Mouse (Mus musculus): ENCODE measurements around the gene Zfp580. TPM values are rescaled to one million over a fixed set of nuclear protein-coding genes. Genes with fewer than 3 reads are reported as not detected.
"Not testable (repeated sequence)": the region's sequence is repeated elsewhere in the genome, so short reads cannot be mapped to it uniquely, and the experiment has no call there.

Gene Zfp580
- polyA plus RNA-seq, 1 experiment from 2014 or later = 44.6 TPM

DNA sequence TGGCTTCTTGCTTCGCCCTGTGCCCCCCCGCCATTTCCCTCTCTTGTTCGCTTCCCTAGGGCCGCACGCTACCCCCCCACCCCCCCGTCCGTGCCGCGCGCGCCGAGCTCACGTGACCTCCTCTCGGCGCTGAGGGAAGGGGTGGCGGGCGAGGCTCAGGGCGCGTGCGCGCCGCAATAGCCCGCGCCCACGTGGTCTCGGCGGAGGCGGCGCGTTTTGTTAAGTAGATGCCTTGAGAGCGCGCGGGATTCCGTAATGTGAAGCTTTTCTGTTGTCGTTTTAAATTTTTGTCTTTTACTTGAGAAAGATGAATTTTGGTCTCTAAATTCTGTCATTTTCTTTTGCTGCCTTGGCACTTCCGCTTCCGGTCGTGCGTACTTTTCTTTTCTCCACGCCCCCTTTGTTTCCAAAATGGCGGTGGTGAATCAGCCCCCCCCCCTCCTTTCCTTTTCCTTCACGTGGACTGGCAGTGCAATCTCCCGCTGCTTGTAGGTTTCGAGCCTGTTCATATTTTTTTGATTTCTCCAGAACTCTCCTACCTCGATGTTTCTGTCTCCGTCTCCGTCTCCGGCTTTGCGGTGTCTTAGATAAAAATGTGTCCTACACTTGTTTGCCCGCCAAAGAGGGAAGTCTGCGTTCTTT, 11.1 kb downstream of the Zfp580 start:
- DNase-seq (ENCODE audit: low spot score) (peak; percentile 85), ATAC-seq (replicated peaks; ENCODE audit: low FRiP score) (peak; percentile 55)
- Histone ChIP-seq H3K27ac (ENCODE audit: low read depth, low read length) (peak overlapping the region; percentile 98), H3K4me2 (ENCODE audit: low read depth, low read length, severe bottlenecking) (peak overlapping the region; percentile 59), H3K4me1 (replicated peaks; ENCODE audit: control insufficient read depth, insufficient read depth, low read length) (peaks cover 13% of the 10 kb centered on the region; the same call in 1 of the 2 replicates), H3K36me3 (ENCODE audit: control insufficient read depth, insufficient read depth, low read length) (no peaks in the 10 kb centered on the region; the same call in 1 of the 2 replicates), H3K9ac (ENCODE audit: low read length) (peak overlapping the region; percentile 86), H3K27me3 (ENCODE audit: control insufficient read depth, insufficient read depth, low read length) (peaks cover 7% of the 10 kb centered on the region), H3K9me3 (ENCODE audit: control insufficient read depth, low read length) (no peaks in the 10 kb centered on the region), H3K4me3 (ENCODE audit: low read depth, low read length) (peak overlapping the region; percentile 64)
- WGBS = under 1% methylated on average over 51 of the region's 51 CpGs

DNA sequence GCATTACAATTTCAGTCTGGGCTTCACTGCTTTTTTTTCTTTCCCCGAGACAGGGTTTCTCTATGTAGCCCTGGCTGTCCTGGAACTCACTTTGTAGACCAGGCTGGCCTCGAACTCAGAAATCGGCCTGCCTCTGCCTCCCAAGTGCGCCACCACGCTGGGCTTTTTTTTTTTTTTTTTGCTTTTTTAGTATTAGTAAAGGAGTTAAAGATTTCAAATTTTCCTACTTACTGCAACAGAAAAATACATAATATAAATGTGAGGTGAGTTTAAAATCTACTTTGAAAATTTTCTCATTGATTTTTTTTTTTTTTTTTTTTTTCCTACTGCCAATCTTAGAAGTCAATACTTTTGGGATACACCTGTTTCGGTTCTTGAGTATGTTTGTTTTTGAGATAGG, 13.5 kb downstream of the Zfp580 start:
- DNase-seq (ENCODE audit: low spot score) (no peak), ATAC-seq (replicated peaks; ENCODE audit: low FRiP score) (no peak)
- no peak overlapping the region for H3K9ac ChIP-seq (ENCODE audit: low read length)
- H3K4me1 ChIP-seq (replicated peaks; ENCODE audit: control insufficient read depth, insufficient read depth, low read length) = peaks cover 13% of the 10 kb centered on the region; the same call in 1 of the 2 replicates
- no peak overlapping the region for H3K4me2 ChIP-seq (ENCODE audit: low read depth, low read length, severe bottlenecking)
- WGBS = 90% methylated on average over 6 of the region's 6 CpGs
- no peaks in the 10 kb centered on the region for H3K9me3 ChIP-seq (ENCODE audit: control insufficient read depth, low read length)
- no peaks in the 10 kb centered on the region for H3K27me3 ChIP-seq (ENCODE audit: control insufficient read depth, insufficient read depth, low read length)
- H3K27ac ChIP-seq (ENCODE audit: low read depth, low read length) = no peak overlapping the region
- no peak overlapping the region for H3K4me3 ChIP-seq (ENCODE audit: low read depth, low read length)
- peaks cover 9% of the 10 kb centered on the region; the same call in 1 of the 2 replicates for H3K36me3 ChIP-seq (ENCODE audit: control insufficient read depth, insufficient read depth, low read length)

- ATAC-seq (replicated peaks; ENCODE audit: low FRiP score) (no peak), DNase-seq (ENCODE audit: low spot score) (no peak)
- no peaks in the 10 kb centered on the region for H3K9me3 ChIP-seq (ENCODE audit: control insufficient read depth, low read length)
- 83% methylated on average over 1 of the region's 1 CpGs for WGBS
- H3K27ac ChIP-seq (ENCODE audit: low read depth, low read length) = no peak overlapping the region
- H3K36me3 ChIP-seq (ENCODE audit: control insufficient read depth, insufficient read depth, low read length) = peaks cover 42% of the 10 kb centered on the region
- no peaks in the 10 kb centered on the region for H3K27me3 ChIP-seq (ENCODE audit: control insufficient read depth, insufficient read depth, low read length)
- H3K4me3 ChIP-seq (ENCODE audit: low read depth, low read length) = no peak overlapping the region
- no peak overlapping the region for H3K9ac ChIP-seq (ENCODE audit: low read length)
- no peaks in the 10 kb centered on the region for H3K4me1 ChIP-seq (replicated peaks; ENCODE audit: control insufficient read depth, insufficient read depth, low read length)
- H3K4me2 ChIP-seq (ENCODE audit: low read depth, low read length, severe bottlenecking) = no peak overlapping the region
Measured at GRCm38 (mm10) chr7:5073586-5073985, 22.2 kb downstream of the Zfp580 start.

DNA sequence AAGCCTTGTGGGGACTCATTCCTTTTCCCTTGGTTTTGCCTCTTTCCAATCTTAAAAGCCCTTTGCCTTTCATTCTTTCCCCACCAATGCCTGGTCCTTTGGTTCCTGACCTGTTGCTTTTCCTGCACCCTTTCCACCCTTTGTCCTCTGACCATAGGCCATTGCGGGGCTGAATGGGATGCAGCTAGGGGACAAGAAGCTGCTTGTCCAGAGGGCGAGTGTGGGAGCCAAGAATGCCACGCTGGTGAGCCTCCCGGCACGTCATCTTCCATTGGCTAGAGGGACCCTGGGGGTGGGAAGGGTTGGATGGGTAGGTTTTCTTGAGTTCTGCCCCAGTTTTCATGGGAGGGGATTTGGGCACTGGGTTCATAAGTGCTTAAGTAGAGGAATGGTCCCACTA, 23.6 kb downstream of the Zfp580 start:
- Histone ChIP-seq H3K36me3 (ENCODE audit: control insufficient read depth, insufficient read depth, low read length) (peaks cover 42% of the 10 kb centered on the region), H3K27ac (ENCODE audit: low read depth, low read length) (no peak overlapping the region), H3K9ac (ENCODE audit: low read length) (no peak overlapping the region), H3K4me3 (ENCODE audit: low read depth, low read length) (no peak overlapping the region), H3K9me3 (ENCODE audit: control insufficient read depth, low read length) (no peaks in the 10 kb centered on the region), H3K4me2 (ENCODE audit: low read depth, low read length, severe bottlenecking) (no peak overlapping the region), H3K27me3 (ENCODE audit: control insufficient read depth, insufficient read depth, low read length) (no peaks in the 10 kb centered on the region), H3K4me1 (replicated peaks; ENCODE audit: control insufficient read depth, insufficient read depth, low read length) (no peaks in the 10 kb centered on the region)
- 95% methylated on average over 5 of the region's 5 CpGs for WGBS
- no peak for DNase-seq (ENCODE audit: low spot score)
- ATAC-seq (replicated peaks; ENCODE audit: low FRiP score) = no peak

GRCm38 (mm10) chr7:5076931-5077330, 25.6 kb downstream of the Zfp580 start:
- 92% methylated on average over 2 of the region's 2 CpGs for WGBS
- Histone ChIP-seq H3K36me3 (ENCODE audit: control insufficient read depth, insufficient read depth, low read length) (peaks cover 28% of the 10 kb centered on the region), H3K9me3 (ENCODE audit: control insufficient read depth, low read length) (no peaks in the 10 kb centered on the region)

GRCm38 (mm10) chr7:5079365-5080009, 28.1 kb downstream of the Zfp580 start:
- not testable (repeated sequence) for H3K27me3 ChIP-seq (ENCODE audit: control insufficient read depth, insufficient read depth, low read length)
- peak overlapping the region; percentile 53; the same call in 1 of the 2 replicates for H3K27ac ChIP-seq (ENCODE audit: low read depth, low read length)

More at GRCm38 (mm10) chr7:5076931-5077330, 25.6 kb downstream of the Zfp580 start:
- Histone ChIP-seq H3K27me3 (ENCODE audit: control insufficient read depth, insufficient read depth, low read length) (no peaks in the 10 kb centered on the region), H3K4me3 (ENCODE audit: low read depth, low read length) (no peak overlapping the region), H3K27ac (ENCODE audit: low read depth, low read length) (no peak overlapping the region), H3K4me1 (replicated peaks; ENCODE audit: control insufficient read depth, insufficient read depth, low read length) (no peaks in the 10 kb centered on the region), H3K9ac (ENCODE audit: low read length) (no peak overlapping the region), H3K4me2 (ENCODE audit: low read depth, low read length, severe bottlenecking) (no peak overlapping the region)
- DNase-seq (ENCODE audit: low spot score) (no peak), ATAC-seq (replicated peaks; ENCODE audit: low FRiP score) (no peak)

DNA sequence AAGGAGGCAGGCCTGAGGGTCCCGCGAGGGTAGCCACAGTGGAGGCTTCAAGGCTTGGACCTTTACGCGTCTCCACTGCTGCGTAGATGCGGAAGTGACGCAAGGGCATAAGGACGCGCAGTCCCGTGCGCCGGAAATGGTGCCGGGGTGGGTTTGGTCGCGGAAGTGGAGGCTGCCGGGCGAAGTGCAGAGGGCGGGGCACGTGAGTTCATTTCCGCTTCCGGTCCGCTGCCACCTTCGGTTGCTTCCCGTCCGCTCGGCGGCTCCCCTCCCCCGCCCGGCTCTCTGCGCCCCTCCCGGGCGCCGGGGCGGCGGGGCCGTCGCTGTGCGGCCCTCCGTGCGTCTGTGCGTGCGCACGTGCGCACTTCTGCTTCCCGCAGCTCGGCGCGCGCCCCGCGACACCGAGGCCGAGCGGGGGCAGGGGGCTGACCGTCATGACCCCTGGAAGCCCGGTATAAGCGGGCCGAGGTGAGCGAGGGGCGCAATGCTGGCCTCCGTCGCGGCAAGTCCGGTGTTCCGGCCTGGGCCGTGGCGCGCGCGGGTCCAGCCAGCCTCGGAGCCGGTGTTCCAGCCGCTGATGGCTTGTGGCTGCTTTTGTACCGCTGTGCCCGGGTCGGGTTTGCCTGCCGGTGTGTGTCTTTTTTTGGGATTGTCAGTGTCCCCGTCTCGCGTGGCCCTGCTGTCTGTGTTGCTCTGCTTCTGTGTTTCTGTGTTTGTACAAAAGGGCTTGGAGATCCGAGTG, 28.8 kb downstream of the Zfp580 start, which contains the start of gene Epn1:
TSS of gene Epn1 (plus strand) at position 226 of the 742 bp plus-strand sequence.
- peak within 1 kb of the TSS; percentile 95 for H3K9ac ChIP-seq (ENCODE audit: low read length)
- peak within 1 kb of the TSS; percentile 87 for H3K4me2 ChIP-seq (ENCODE audit: low read depth, low read length, severe bottlenecking)
- peak within 1 kb of the TSS; percentile 96 for H3K4me3 ChIP-seq (ENCODE audit: low read depth, low read length)
- H3K9me3 ChIP-seq (ENCODE audit: control insufficient read depth, low read length) = no peaks in the 10 kb centered on the region
- ATAC-seq (replicated peaks; ENCODE audit: low FRiP score) (peak; percentile 98), DNase-seq (ENCODE audit: low spot score) (peak; percentile 98)
- under 1% methylated on average over 68 of the region's 81 CpGs for WGBS
- no peaks in the 10 kb centered on the region for H3K4me1 ChIP-seq (replicated peaks; ENCODE audit: control insufficient read depth, insufficient read depth, low read length)
- H3K27ac ChIP-seq (ENCODE audit: low read depth, low read length) = peak within 1 kb of the TSS; percentile 76
- no peaks in the 10 kb centered on the region for H3K27me3 ChIP-seq (ENCODE audit: control insufficient read depth, insufficient read depth, low read length)
- peaks cover 19% of the 10 kb centered on the region for H3K36me3 ChIP-seq (ENCODE audit: control insufficient read depth, insufficient read depth, low read length)

More at GRCm38 (mm10) chr7:5079365-5080009, 28.1 kb downstream of the Zfp580 start:
- peak overlapping the region; percentile 35; the same call in 1 of the 2 replicates for H3K9ac ChIP-seq (ENCODE audit: low read length)
- H3K4me1 ChIP-seq (replicated peaks; ENCODE audit: control insufficient read depth, insufficient read depth, low read length); H3K9me3 ChIP-seq (ENCODE audit: control insufficient read depth, low read length); DNase-seq (ENCODE audit: low spot score): not testable (repeated sequence)
- peaks cover 17% of the 10 kb centered on the region for H3K36me3 ChIP-seq (ENCODE audit: control insufficient read depth, insufficient read depth, low read length)
- H3K4me3 ChIP-seq (ENCODE audit: low read depth, low read length) = peak overlapping the region; percentile 96
- 54% methylated on average over 10 of the region's 13 CpGs for WGBS
- ATAC-seq (replicated peaks; ENCODE audit: low FRiP score) = peak; percentile 45
- peak overlapping the region; percentile 87; the same call in 1 of the 2 replicates for H3K4me2 ChIP-seq (ENCODE audit: low read depth, low read length, severe bottlenecking)

GRCm38 (mm10) chr7:5080815-5081214, 29.5 kb downstream of the Zfp580 start:
- H3K4me1 ChIP-seq (replicated peaks; ENCODE audit: control insufficient read depth, insufficient read depth, low read length) = no peaks in the 10 kb centered on the region
- peaks cover 19% of the 10 kb centered on the region for H3K36me3 ChIP-seq (ENCODE audit: control insufficient read depth, insufficient read depth, low read length)
- 22% methylated on average over 6 of the region's 6 CpGs for WGBS
- H3K9me3 ChIP-seq (ENCODE audit: control insufficient read depth, low read length) = no peaks in the 10 kb centered on the region
- 0 out of 2 replicates have a peak overlapping the region, but pooled peaks have one; percentile 76 for H3K27ac ChIP-seq (ENCODE audit: low read depth, low read length)
- no peaks in the 10 kb centered on the region for H3K27me3 ChIP-seq (ENCODE audit: control insufficient read depth, insufficient read depth, low read length)
- H3K4me3 ChIP-seq (ENCODE audit: low read depth, low read length) = peak overlapping the region; percentile 96
- H3K4me2 ChIP-seq (ENCODE audit: low read depth, low read length, severe bottlenecking) = peak overlapping the region; percentile 87
- no peak for ATAC-seq (replicated peaks; ENCODE audit: low FRiP score)
- H3K9ac ChIP-seq (ENCODE audit: low read length) = peak overlapping the region; percentile 95
- DNase-seq (ENCODE audit: low spot score) = peak; percentile 48

Data from forebrain, embryonic 11.5 days (tissue).